1 mouse cellular context compared by ENCODE assay signal in the genomic region with DNA sequence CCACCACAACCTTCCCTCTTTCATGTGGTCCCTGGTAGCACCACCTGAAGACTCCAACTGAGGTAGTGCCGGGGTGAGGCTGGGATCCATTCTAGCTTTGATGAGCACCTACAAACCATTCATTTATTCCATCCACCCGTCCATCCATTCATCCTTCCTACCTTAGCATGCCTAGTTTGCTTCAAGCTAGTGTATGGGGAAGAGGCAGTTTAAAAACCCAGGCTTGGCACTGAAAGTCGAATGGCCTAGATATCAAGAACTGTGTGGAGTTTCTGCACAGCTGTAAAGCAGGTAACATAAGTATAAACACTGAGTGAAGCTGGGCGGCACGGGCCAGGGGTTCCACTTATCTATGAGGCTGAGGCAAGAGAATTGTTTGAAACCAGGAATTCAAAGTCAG.
TF ChIP-seq lines count a peak whose summit lies in the region.

No protein-coding gene starts in this region.

TF ChIP-seq in MEL, 35 proteins besides CTCF, POLR2A, EP300 and RAD21:
- TF ChIP-seq ETS1 (IDR thresholded peaks at IDR 0.05; ENCODE audit: low read depth, low read length) (no peak), TAL1 (IDR thresholded peaks at IDR 0.05; ENCODE audit: low read length) (no peak)
